Mouse (Mus musculus): ENCODE results near the gene Tmem201.

The Tmem201 gene

GRCm38 (mm10) chr4:149744119-149744518 lies 6.3 kb upstream of the Tmem201 start:
- DNase-seq, result no peak

GRCm38 (mm10) chr4:149742011-149742530 lies 4.2 kb upstream of the Tmem201 start:
- no peak for DNase-seq

GRCm38 (mm10) chr4:149740301-149740700 lies 2.5 kb upstream of the Tmem201 start:
- DNase-seq, result no peak

GRCm38 (mm10) chr4:149739478-149739877 lies 1.6 kb upstream of the Tmem201 start:
- DNase-seq, result no peak

- no peak for DNase-seq
These were observed 1.3 kb downstream of the Tmem201 start for GRCm38 (mm10) chr4:149736581-149736980.

- DNase-seq, result no peak
These were observed 2.1 kb downstream of the Tmem201 start for GRCm38 (mm10) chr4:149735624-149736250.

GRCm38 (mm10) chr4:149734730-149735475 lies 2.9 kb downstream of the Tmem201 start:
- no peak for DNase-seq

GRCm38 (mm10) chr4:149734246-149734645 lies 3.6 kb downstream of the Tmem201 start:
- DNase-seq, result no peak

GRCm38 (mm10) chr4:149733748-149734147 lies 4.1 kb downstream of the Tmem201 start:
- DNase-seq, result no peak

GRCm38 (mm10) chr4:149732800-149733199 lies 5.0 kb downstream of the Tmem201 start:
- DNase-seq, result no peak

- DNase-seq, result no peak
These were observed 5.5 kb downstream of the Tmem201 start for GRCm38 (mm10) chr4:149732313-149732712.

- no peak for DNase-seq
These were observed 7.0 kb downstream of the Tmem201 start for GRCm38 (mm10) chr4:149730827-149731226.

- DNase-seq, result no peak
These were observed 9.0 kb downstream of the Tmem201 start for GRCm38 (mm10) chr4:149728810-149729209.

- DNase-seq, result no peak
These were observed 10.2 kb downstream of the Tmem201 start for GRCm38 (mm10) chr4:149727636-149728035.

GRCm38 (mm10) chr4:149725661-149726350 lies 12.0 kb downstream of the Tmem201 start:
- peak; percentile 40 to 71 for DNase-seq

GRCm38 (mm10) chr4:149724916-149725470 lies 12.9 kb downstream of the Tmem201 start:
- no peak for DNase-seq

GRCm38 (mm10) chr4:149723855-149724731 lies 13.8 kb downstream of the Tmem201 start:
- DNase-seq, result peak in 1 of 2 experiments; percentile 62

GRCm38 (mm10) chr4:149723021-149723390 lies 14.8 kb downstream of the Tmem201 start:
- no peak for DNase-seq

GRCm38 (mm10) chr4:149722104-149723020 lies 15.5 kb downstream of the Tmem201 start:
- no peak for DNase-seq

- DNase-seq, result no peak
These were observed 16.7 kb downstream of the Tmem201 start for GRCm38 (mm10) chr4:149721163-149721562.

GRCm38 (mm10) chr4:149719686-149720085 lies 18.2 kb downstream of the Tmem201 start:
- no peak for DNase-seq

Measured in spleen, adult 18-20 months (tissue).